Mouse (Mus musculus): Measurements from ENCODE around the gene Pkm. TPM values are rescaled to one million over a fixed set of nuclear protein-coding genes. Genes with fewer than 3 reads are reported as not detected.

Pkm gene
- polyA plus RNA-seq (2012; rRNA removed) = 408 and 499 TPM in 2 replicates

- TF ChIP-seq CTCF (IDR thresholded peaks at IDR 0.05; ENCODE audit: extremely low read depth, insufficient read depth, insufficient read length, insufficient replicate concordance) = no peak
- peak; percentile 97 for TF ChIP-seq POLR2A (IDR thresholded peaks at IDR 0.05; ENCODE audit: low read depth, low read length)
- WGBS = under 1% methylated on average over 45 of the region's 46 CpGs
- no peaks in the 10 kb centered on the region for H3K27me3 ChIP-seq (ENCODE audit: control insufficient read depth, insufficient read depth, low read length)
- peaks cover 12% of the 10 kb centered on the region; the same call in 1 of the 2 replicates for H3K4me1 ChIP-seq (ENCODE audit: control insufficient read depth, insufficient read depth, insufficient read length)
- peak within 1 kb of the TSS; percentile 96 for H3K4me3 ChIP-seq (ENCODE audit: extremely low read depth, insufficient read depth, insufficient read length)
- DNase-seq (ENCODE audit: low read depth in 1 of 2, low spot score in 2 of 2) = peak; percentile 97 to 100
- H3K36me3 ChIP-seq (ENCODE audit: control insufficient read depth, insufficient read depth, low read length) = peaks cover 2% of the 10 kb centered on the region; the same call in 1 of the 2 replicates
- H3K27ac ChIP-seq (ENCODE audit: insufficient read depth, low read length) = peak within 1 kb of the TSS; percentile 93
Measured at GRCm38 (mm10) chr9:59655958-59656634, at the start of gene Pkm. TSS of gene Pkm (plus strand) at chr9:59656368.

DNA sequence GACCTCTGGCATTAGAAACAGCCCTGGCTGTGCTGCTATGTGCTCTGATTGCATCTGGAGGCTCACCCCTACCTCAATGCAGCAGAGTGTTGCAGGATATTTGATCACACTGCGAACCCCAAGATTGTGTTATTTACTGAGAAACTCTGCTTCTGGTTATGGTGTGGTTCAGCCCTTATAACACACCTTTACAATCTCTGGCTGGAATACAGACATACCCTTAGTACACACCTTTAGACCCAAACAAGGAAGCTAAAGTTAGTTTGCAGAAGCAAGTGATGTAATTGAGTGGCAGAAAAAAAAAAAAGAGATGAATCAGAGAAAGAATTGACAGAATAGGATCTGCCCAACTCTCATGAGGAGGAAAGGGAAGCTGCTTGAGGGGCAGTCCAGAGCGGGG lies 45.2 kb upstream of the Pkm start:
- Histone ChIP-seq H3K36me3 (ENCODE audit: control insufficient read depth, insufficient read depth, low read length) (no peaks in the 10 kb centered on the region), H3K27ac (ENCODE audit: insufficient read depth, low read length) (no peak overlapping the region), H3K4me1 (ENCODE audit: control insufficient read depth, insufficient read depth, insufficient read length) (no peaks in the 10 kb centered on the region), H3K27me3 (ENCODE audit: control insufficient read depth, insufficient read depth, low read length) (no peaks in the 10 kb centered on the region), H3K4me3 (ENCODE audit: extremely low read depth, insufficient read depth, insufficient read length) (no peak overlapping the region)
- no peak for TF ChIP-seq CTCF (IDR thresholded peaks at IDR 0.05; ENCODE audit: extremely low read depth, insufficient read depth, insufficient read length, insufficient replicate concordance)
- TF ChIP-seq POLR2A (IDR thresholded peaks at IDR 0.05; ENCODE audit: low read depth, low read length) = no peak
- no peak for DNase-seq (ENCODE audit: low read depth in 1 of 2, low spot score in 2 of 2)
- WGBS = 82% methylated on average over 2 of the region's 2 CpGs

GRCm38 (mm10) chr9:59615797-59616196 lies 40.4 kb upstream of the Pkm start:
- Histone ChIP-seq H3K4me3 (ENCODE audit: extremely low read depth, insufficient read depth, insufficient read length) (no peak overlapping the region), H3K36me3 (ENCODE audit: control insufficient read depth, insufficient read depth, low read length) (no peaks in the 10 kb centered on the region), H3K4me1 (ENCODE audit: control insufficient read depth, insufficient read depth, insufficient read length) (no peaks in the 10 kb centered on the region; the same call in 1 of the 2 replicates), H3K27ac (ENCODE audit: insufficient read depth, low read length) (no peak overlapping the region), H3K27me3 (ENCODE audit: control insufficient read depth, insufficient read depth, low read length) (no peaks in the 10 kb centered on the region)
- TF ChIP-seq POLR2A (IDR thresholded peaks at IDR 0.05; ENCODE audit: low read depth, low read length) (no peak), CTCF (IDR thresholded peaks at IDR 0.05; ENCODE audit: extremely low read depth, insufficient read depth, insufficient read length, insufficient replicate concordance) (no peak)
- WGBS = 89% methylated on average over 2 of the region's 2 CpGs
- DNase-seq (ENCODE audit: low read depth in 1 of 2, low spot score in 2 of 2) = no peak

GRCm38 (mm10) chr9:59616622-59617306 lies 39.4 kb upstream of the Pkm start, which contains the start of gene Parp6:
TSS of gene Parp6 (plus strand) at chr9:59617284.
- DNase-seq (ENCODE audit: low read depth in 1 of 2, low spot score in 2 of 2) = peak; percentile 99 to 100
- Histone ChIP-seq H3K27ac (ENCODE audit: insufficient read depth, low read length) (peak within 1 kb of the TSS; percentile 50), H3K4me1 (ENCODE audit: control insufficient read depth, insufficient read depth, insufficient read length) (no peaks in the 10 kb centered on the region; the same call in 1 of the 2 replicates), H3K4me3 (ENCODE audit: extremely low read depth, insufficient read depth, insufficient read length) (peak within 1 kb of the TSS; percentile 79), H3K27me3 (ENCODE audit: control insufficient read depth, insufficient read depth, low read length) (no peaks in the 10 kb centered on the region), H3K36me3 (ENCODE audit: control insufficient read depth, insufficient read depth, low read length) (no peaks in the 10 kb centered on the region)
- TF ChIP-seq POLR2A (IDR thresholded peaks at IDR 0.05; ENCODE audit: low read depth, low read length) = peak; percentile 59
- no peak; the same call in 1 of the 2 replicates for TF ChIP-seq CTCF (IDR thresholded peaks at IDR 0.05; ENCODE audit: extremely low read depth, insufficient read depth, insufficient read length, insufficient replicate concordance)
- WGBS = under 1% methylated on average over 35 of the region's 36 CpGs

DNA sequence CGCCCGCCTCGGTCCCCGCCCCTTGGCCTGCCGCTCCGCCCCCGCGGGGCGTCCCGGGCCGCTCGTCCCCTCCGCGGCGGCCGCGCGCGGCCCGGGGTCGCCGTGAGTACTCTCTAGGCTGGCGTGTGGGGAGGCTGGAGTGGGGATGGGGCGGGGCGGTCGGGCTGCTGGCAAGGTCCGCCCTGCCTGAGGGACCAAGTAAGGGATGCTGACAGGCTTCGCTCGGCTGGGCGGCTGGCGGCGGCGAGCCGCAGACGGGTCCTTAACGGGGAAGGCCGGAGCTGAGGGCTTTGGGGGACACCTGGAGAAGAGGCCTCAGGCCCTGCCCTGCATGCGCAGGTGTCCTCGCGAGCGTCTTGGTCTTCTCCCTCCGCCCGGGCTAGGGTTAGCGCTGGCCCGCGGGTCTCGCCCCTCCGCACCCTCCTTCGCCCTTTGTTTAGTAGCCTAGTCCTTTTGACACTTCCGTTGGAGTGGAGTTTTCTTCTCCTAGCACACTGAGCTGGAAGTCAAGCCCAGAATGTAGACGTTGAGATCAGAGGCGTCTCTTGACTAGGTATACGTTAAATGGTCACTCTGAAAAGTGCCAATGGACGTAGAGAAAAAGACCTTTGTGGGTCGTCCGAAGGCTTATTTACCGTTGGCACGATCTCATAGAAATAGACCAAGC lies 38.7 kb upstream of the Pkm start:
- under 1% methylated on average over 58 of the region's 58 CpGs for WGBS
- no peak for TF ChIP-seq CTCF (IDR thresholded peaks at IDR 0.05; ENCODE audit: extremely low read depth, insufficient read depth, insufficient read length, insufficient replicate concordance)
- no peak; the same call in 1 of the 2 replicates for TF ChIP-seq POLR2A (IDR thresholded peaks at IDR 0.05; ENCODE audit: low read depth, low read length)
- Histone ChIP-seq H3K4me1 (ENCODE audit: control insufficient read depth, insufficient read depth, insufficient read length) (no peaks in the 10 kb centered on the region; the same call in 1 of the 2 replicates), H3K36me3 (ENCODE audit: control insufficient read depth, insufficient read depth, low read length) (no peaks in the 10 kb centered on the region), H3K27ac (ENCODE audit: insufficient read depth, low read length) (peak overlapping the region; percentile 50; the same call in 1 of the 2 replicates), H3K4me3 (ENCODE audit: extremely low read depth, insufficient read depth, insufficient read length) (peak overlapping the region; percentile 79), H3K27me3 (ENCODE audit: control insufficient read depth, insufficient read depth, low read length) (no peaks in the 10 kb centered on the region)
- peak in 1 of 2 experiments; percentile 4 for DNase-seq (ENCODE audit: low read depth in 1 of 2, low spot score in 2 of 2)

- no peaks in the 10 kb centered on the region for H3K27me3 ChIP-seq (ENCODE audit: control insufficient read depth, insufficient read depth, low read length)
- no peak overlapping the region for H3K4me3 ChIP-seq (ENCODE audit: extremely low read depth, insufficient read depth, insufficient read length)
- WGBS = 91% methylated on average over 1 of the region's 1 CpGs
- no peak for TF ChIP-seq POLR2A (IDR thresholded peaks at IDR 0.05; ENCODE audit: low read depth, low read length)
- no peak for TF ChIP-seq CTCF (IDR thresholded peaks at IDR 0.05; ENCODE audit: extremely low read depth, insufficient read depth, insufficient read length, insufficient replicate concordance)
- H3K4me1 ChIP-seq (ENCODE audit: control insufficient read depth, insufficient read depth, insufficient read length) = no peaks in the 10 kb centered on the region
- H3K27ac ChIP-seq (ENCODE audit: insufficient read depth, low read length) = no peak overlapping the region
- peaks cover 30% of the 10 kb centered on the region for H3K36me3 ChIP-seq (ENCODE audit: control insufficient read depth, insufficient read depth, low read length)
- no peak for DNase-seq (ENCODE audit: low read depth in 1 of 2, low spot score in 2 of 2)
Measured at GRCm38 (mm10) chr9:59638372-59638771, 17.8 kb upstream of the Pkm start.
